Mouse (Mus musculus) embryonic fibroblast, embryonic 13.5 days (primary cell): Measurements from ENCODE around the gene Zic2.

Experiments
- CTCF ChIP-seq: IDR thresholded peaks from 2 replicates; pipeline ENCODE4 v1.5.1; 2011; ENCODE audit warnings: mild to moderate bottlenecking, control low read depth, low read length, moderate library complexity, borderline replicate concordance; ENCODE audit not compliant: insufficient read depth
- POLR2A ChIP-seq: IDR thresholded peaks from 2 replicates; pipeline ENCODE4 v1.6.1; 2011; ENCODE audit warnings: low read depth, mild to moderate bottlenecking, control low read depth, low read length, moderate library complexity

GRCm38 (mm10) chr14:122471449-122472085 is 3.7 kb upstream of the Zic2 start:
- TF ChIP-seq POLR2A (no peak), CTCF (no peak)
